Mouse (Mus musculus): ENCODE measurements around the gene Lhx2.

GRCm38 (mm10) chr2:38405356-38405755 lies 66.3 kb downstream of the Lhx2 start:
- TF ChIP-seq CTCF (conservative IDR thresholded peaks at IDR 0.05; ENCODE audit: insufficient read depth, insufficient read length, low read depth, low read length) (no peak), POLR2A (IDR thresholded peaks at IDR 0.05; ENCODE audit: low read depth, low read length) (no peak)
